Mouse (Mus musculus) embryonic fibroblast, embryonic 13.5 days (primary cell): ENCODE results near the gene Nob1.

Experiments
- CTCF ChIP-seq: IDR thresholded peaks from 2 replicates; pipeline ENCODE4 v1.5.1; 2011; ENCODE audit warnings: mild to moderate bottlenecking, control low read depth, low read length, moderate library complexity, borderline replicate concordance; ENCODE audit not compliant: insufficient read depth
- POLR2A ChIP-seq: IDR thresholded peaks from 2 replicates; pipeline ENCODE4 v1.6.1; 2011; ENCODE audit warnings: low read depth, mild to moderate bottlenecking, control low read depth, low read length, moderate library complexity

GRCm38 (mm10) chr8:107382898-107383297 is 42.0 kb downstream of the Nob1 start:
- TF ChIP-seq CTCF: no peak
- TF ChIP-seq POLR2A: no peak
